Mouse (Mus musculus) kidney, postnatal 0 days (tissue): ENCODE measurements at regions not wholly inside any gene's neighbourhood (a gene's known extent, or its start where the extent isn't known, plus 50 kb on each side); places are given as distances from the start of the nearest gene placed in this dataset.
A peak's percentile ranks its signal among the peaks of the same experiment; 100 is the strongest.

Experiments used
- ATAC-seq: fragments of 200-750 bp; cut with Nextera tagmentation; replicated peaks from 2 replicates; pipeline ENCODE4 v1.8.0; 2017; ENCODE audit warnings: low read depth, moderate number of reproducible peaks, moderate TSS enrichment, moderate library complexity; ENCODE audit not compliant: low FRiP score
- DNase-seq: peaks from one replicate; pipeline ENCODE4 v3.0.0-alpha.2; 2016; ENCODE audit warnings: low spot score
- H3K27ac ChIP-seq: fragments of 300-500 bp; sonication (generic); 2 replicates; pipeline ENCODE4 v1.5.1; 2014; ENCODE audit warnings: mild to moderate bottlenecking
- H3K27me3 ChIP-seq: fragments of 300-500 bp; sonication (generic); 2 replicates; pipeline ENCODE4 v1.6.1; 2014; ENCODE audit warnings: low read length, mixed read lengths; ENCODE audit not compliant: insufficient read depth
- H3K36me3 ChIP-seq: fragments of 300-500 bp; sonication (generic); 2 replicates; pipeline ENCODE4 v1.6.1; 2014; ENCODE audit warnings: low read length, mixed read lengths; ENCODE audit not compliant: insufficient read depth
- H3K4me1 ChIP-seq: fragments of 300-500 bp; sonication (generic); replicated peaks from 2 replicates; pipeline ENCODE4 v1.6.1; 2014; ENCODE audit warnings: antibody characterized with exemption, low read length, mixed read lengths; ENCODE audit not compliant: insufficient read depth
- H3K4me2 ChIP-seq: fragments of 300-500 bp; sonication (generic); 2 replicates; pipeline ENCODE4 v1.6.1; 2014; ENCODE audit warnings: mild to moderate bottlenecking, low read length, moderate library complexity, mixed read lengths
- H3K4me3 ChIP-seq: fragments of 300-500 bp; sonication (generic); replicated peaks from 2 replicates; pipeline ENCODE4 v1.5.1; 2014; ENCODE audit warnings: low read depth, low read length
- H3K9ac ChIP-seq: fragments of 300-500 bp; sonication (generic); 2 replicates; pipeline ENCODE4 v1.6.1; 2014; ENCODE audit warnings: low read depth, low read length
- H3K9me3 ChIP-seq: fragments of 300-500 bp; sonication (generic); replicated peaks from 2 replicates; pipeline ENCODE4 v1.6.1; 2016; ENCODE audit warnings: low read length, inconsistent platforms, mixed read lengths
- CTCF ChIP-seq: IDR thresholded peaks from 2 replicates; pipeline ENCODE4 v1.5.1; 2016; ENCODE audit warnings: antibody characterized with exemption, low read depth, mild to moderate bottlenecking, moderate library complexity
- WGBS: fragments of 180-500 bp; shearing (Covaris S2); extraction: QIAGEN DNeasy Blood & Tissue Kit; methylation state at CpG from one replicate; pipeline ENCODE4 v1.1.7; 2014; 5-methylcytosine and 5-hydroxymethylcytosine counted together

DNA sequence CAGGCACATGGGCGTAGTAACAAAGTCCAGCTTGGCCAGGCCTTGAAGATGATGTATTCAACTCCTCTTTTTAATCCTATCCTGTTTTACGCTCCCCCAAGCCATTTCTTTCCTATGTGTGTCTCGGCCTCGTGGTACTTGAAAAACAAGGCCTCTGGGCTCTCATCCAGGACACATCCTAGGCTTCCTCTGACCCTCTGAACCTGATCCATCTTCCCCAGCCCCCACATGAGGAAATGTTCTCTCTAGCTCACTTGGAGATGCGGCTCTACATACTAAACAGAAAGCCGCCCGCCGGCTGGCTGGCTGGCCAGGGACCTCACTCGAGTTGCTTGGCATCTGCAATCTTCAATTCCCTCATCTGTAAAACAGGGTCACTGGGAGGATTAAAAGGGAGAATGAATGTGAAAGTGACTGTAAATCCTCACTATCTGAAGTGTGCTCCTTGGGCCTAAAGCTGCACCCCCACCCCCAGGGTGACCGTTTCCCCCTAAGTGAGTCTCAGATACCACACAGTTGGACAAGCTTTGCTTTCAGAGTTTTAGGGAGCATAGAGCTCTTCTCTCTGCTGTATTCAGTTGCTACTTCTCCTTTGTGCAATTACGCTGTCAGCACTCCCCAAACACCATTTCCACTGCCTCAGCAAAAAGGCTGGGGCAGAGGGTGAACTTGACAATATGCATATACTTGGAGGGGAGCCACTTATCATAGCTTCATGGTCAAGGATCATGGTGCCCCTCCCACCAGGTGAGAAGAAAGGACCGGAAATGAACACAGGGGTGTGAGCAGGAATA lies 109.7 kb downstream of the H2al1j start:
- ATAC-seq: no peak
- no peaks in the 10 kb centered on the region; the same call in 1 of the 2 replicates for H3K4me1 ChIP-seq
- no peak overlapping the region for H3K4me3 ChIP-seq
- no peak for TF ChIP-seq CTCF
- no peak overlapping the region for H3K9ac ChIP-seq
- no peak overlapping the region for H3K4me2 ChIP-seq
- H3K9me3 ChIP-seq: no peaks in the 10 kb centered on the region
- H3K27ac ChIP-seq: 0 out of 2 replicates have a peak overlapping the region, but pooled peaks have one; percentile 25
- 46% methylated on average over 12 of the region's 12 CpGs for WGBS
- H3K27me3 ChIP-seq: no peaks in the 10 kb centered on the region
- DNase-seq: peak; percentile 76
- no peaks in the 10 kb centered on the region for H3K36me3 ChIP-seq

- no peaks in the 10 kb centered on the region for H3K36me3 ChIP-seq
- WGBS: 56% methylated on average over 7 of the region's 7 CpGs
- no peaks in the 10 kb centered on the region for H3K27me3 ChIP-seq
- no peak overlapping the region for H3K4me3 ChIP-seq
- peak; percentile 37 for DNase-seq
- 0 out of 2 replicates have a peak overlapping the region, but pooled peaks have one; percentile 13 for H3K27ac ChIP-seq
- no peak for ATAC-seq
- peak; percentile 25; the same call in 1 of the 2 replicates for TF ChIP-seq CTCF
- H3K9me3 ChIP-seq: no peaks in the 10 kb centered on the region
- no peaks in the 10 kb centered on the region for H3K4me1 ChIP-seq
- H3K9ac ChIP-seq: no peak overlapping the region
- H3K4me2 ChIP-seq: no peak overlapping the region
Measured at GRCm38 (mm10) chrX:11443543-11443942, 115.9 kb downstream of the H2al1j start.

DNA sequence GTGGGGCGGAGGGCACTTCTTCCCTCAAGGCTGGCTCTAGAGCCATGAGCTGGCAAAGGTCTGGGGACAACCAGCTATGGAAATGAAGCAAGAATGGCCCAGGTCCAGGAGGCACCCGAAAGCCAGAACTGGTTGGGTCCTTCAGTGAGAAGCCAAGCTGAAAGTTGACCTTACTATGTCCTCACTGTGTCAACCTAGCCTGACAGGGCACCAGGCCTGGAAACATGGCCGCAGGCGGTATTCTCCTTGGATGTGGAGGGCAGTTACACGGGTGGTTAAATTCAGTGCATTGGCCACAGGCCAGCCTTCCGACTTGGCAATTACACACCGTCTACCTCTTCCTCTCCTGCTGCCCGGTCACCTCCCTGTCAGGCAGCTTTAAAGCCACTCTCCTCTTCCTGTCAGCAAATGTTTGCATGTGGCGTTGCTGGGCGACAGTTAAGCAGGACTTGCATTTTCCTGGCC lies 116.7 kb downstream of the H2al1j start:
- H3K4me2 ChIP-seq: no peak overlapping the region
- no peak overlapping the region for H3K27ac ChIP-seq
- no peaks in the 10 kb centered on the region for H3K36me3 ChIP-seq
- no peak for TF ChIP-seq CTCF
- DNase-seq (peak; percentile 54), ATAC-seq (peak; percentile 54; the same call in 1 of the 2 replicates)
- H3K27me3 ChIP-seq: no peaks in the 10 kb centered on the region
- 64% methylated on average over 10 of the region's 10 CpGs for WGBS
- no peak overlapping the region for H3K4me3 ChIP-seq
- H3K9me3 ChIP-seq: no peaks in the 10 kb centered on the region
- H3K9ac ChIP-seq: no peak overlapping the region
- H3K4me1 ChIP-seq: no peaks in the 10 kb centered on the region

DNA sequence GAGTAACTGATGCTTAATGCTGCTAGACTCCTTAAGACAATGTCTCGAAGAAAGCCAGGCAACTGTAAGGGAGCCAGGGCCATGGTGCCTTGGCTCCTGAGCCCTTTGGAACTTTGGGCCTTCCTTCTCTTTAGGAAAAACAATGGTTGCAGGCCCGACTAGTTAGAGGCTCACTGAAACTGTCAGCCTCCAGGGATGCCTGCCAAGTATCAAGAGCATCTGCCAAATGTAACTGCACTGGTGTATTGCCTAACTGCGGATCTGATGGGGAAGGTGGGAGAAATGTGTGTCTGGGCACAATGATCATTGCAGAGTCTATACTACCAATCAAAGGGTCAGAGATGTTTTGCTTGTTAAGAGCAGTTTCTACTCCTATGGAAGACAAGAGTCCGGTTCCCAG lies 121.1 kb downstream of the H2al1j start:
- 78% methylated on average over 4 of the region's 4 CpGs for WGBS
- Histone ChIP-seq H3K4me1 (no peaks in the 10 kb centered on the region), H3K27ac (no peak overlapping the region), H3K36me3 (no peaks in the 10 kb centered on the region), H3K27me3 (no peaks in the 10 kb centered on the region), H3K4me2 (no peak overlapping the region), H3K4me3 (no peak overlapping the region), H3K9me3 (no peaks in the 10 kb centered on the region), H3K9ac (no peak overlapping the region)
- ATAC-seq (no peak), DNase-seq (no peak)
- TF ChIP-seq CTCF: no peak

DNA sequence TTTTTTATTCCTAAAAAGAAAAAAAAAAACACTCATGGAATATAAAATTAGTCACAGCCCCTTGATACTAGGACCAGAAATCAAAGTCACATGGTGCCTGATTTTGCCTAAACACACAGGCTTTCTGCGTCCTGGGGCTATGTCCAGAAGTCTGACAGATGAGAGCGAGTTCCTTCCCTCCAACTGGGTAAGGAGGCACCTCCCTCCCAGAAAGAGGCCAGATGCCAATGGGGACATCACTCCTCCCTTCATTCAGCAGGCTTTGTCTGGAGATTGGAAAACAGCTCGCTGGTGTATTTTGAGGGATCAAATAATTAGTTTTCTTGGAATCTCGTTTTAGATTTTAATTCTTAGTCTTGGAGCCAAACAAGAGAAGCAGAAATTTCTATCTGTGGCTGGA lies 130.9 kb downstream of the H2al1j start:
- Histone ChIP-seq H3K27me3 (no peaks in the 10 kb centered on the region), H3K36me3 (no peaks in the 10 kb centered on the region), H3K4me2 (no peak overlapping the region), H3K4me3 (no peak overlapping the region), H3K9me3 (no peaks in the 10 kb centered on the region), H3K9ac (no peak overlapping the region), H3K4me1 (no peaks in the 10 kb centered on the region), H3K27ac (no peak overlapping the region)
- ATAC-seq (no peak), DNase-seq (no peak)
- TF ChIP-seq CTCF: no peak
- 54% methylated on average over 4 of the region's 4 CpGs for WGBS

DNA sequence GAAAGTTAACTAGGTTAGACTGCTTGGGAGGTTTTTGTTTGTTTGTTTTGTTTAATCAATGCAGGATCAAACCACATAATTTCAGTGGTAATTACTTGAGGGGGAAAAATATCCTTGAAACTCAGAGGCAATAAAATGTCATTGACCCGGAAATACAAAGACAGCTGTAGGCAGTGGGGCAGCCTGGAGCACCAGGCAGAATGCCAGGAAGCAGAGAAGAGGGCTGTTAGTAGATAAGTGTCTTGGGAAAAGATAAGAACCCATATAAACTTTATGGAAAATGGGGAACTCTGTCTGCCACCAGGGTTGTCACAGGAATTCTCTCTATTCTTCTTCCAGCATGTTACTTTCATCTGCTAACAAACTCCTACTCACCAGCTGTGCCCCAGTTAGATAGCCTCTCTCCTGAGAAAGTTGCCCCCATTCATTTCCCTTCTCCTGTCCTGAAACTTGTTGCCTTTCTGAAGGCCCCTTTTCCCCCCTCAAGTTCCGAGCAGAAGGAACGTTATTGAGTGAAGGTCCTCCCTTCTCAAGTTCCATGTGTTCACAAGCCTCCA lies 136.4 kb downstream of the H2al1j start:
- no peak for TF ChIP-seq CTCF
- no peaks in the 10 kb centered on the region for H3K36me3 ChIP-seq
- no peak overlapping the region for H3K9ac ChIP-seq
- H3K4me3 ChIP-seq: no peak overlapping the region
- no peak for DNase-seq
- no peak for ATAC-seq
- 36% methylated on average over 3 of the region's 3 CpGs for WGBS
- no peaks in the 10 kb centered on the region for H3K27me3 ChIP-seq
- H3K4me1 ChIP-seq: no peaks in the 10 kb centered on the region
- no peak overlapping the region for H3K27ac ChIP-seq
- H3K9me3 ChIP-seq: no peaks in the 10 kb centered on the region
- no peak overlapping the region for H3K4me2 ChIP-seq
